Mouse (Mus musculus) testis, adult 2 months (tissue): ENCODE measurements around the gene Fcho1.

Experiments used
- CTCF ChIP-seq: fragments of 200-500 bp; IDR thresholded peaks from 2 replicates; pipeline ENCODE4 v1.5.1; 2012; ENCODE audit warnings: low read depth, mild to moderate bottlenecking, inconsistent platforms, low read length, moderate library complexity; ENCODE audit not compliant: control insufficient read depth, insufficient read depth, insufficient replicate concordance
- POLR2A ChIP-seq: fragments of 200-500 bp; IDR thresholded peaks from 2 replicates; pipeline ENCODE4 v1.6.1; 2012; ENCODE audit warnings: low read depth, mild to moderate bottlenecking, inconsistent platforms, low read length, moderate library complexity; ENCODE audit not compliant: control insufficient read depth

DNA sequence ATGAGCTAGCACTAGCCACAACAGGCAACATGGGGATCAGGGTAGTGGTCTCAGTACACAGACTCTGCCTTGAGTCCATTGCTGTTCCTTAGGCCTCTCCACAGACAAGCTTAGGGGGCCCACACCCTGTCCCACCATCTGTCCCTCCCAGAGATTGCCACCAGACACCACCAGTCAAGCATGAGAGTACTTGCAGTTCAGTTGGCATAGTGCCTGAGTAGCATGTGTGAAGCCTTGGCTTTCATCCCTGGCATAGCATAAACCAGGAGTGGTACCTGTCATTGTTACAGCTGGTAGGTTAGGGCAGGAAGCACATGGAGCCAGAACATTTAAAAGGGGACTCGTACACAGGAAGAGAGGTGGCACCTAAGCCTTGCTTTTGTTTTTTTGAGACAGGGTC lies 65.8 kb downstream of the Fcho1 start:
- TF ChIP-seq POLR2A = no peak
- no peak for TF ChIP-seq CTCF
